Mouse (Mus musculus) lung, embryonic 14.5 days (tissue): ENCODE measurements around the gene Cpsf4l. TPM values are rescaled to one million over a fixed set of nuclear protein-coding genes. Genes with fewer than 3 reads are reported as not detected.

Experiments used
- ATAC-seq: fragments of 200-750 bp; cut with Nextera tagmentation; 2 replicates; pipeline ENCODE4 v1.8.0; 2017; ENCODE audit warnings: mild to moderate bottlenecking, moderate TSS enrichment, moderate library complexity; ENCODE audit not compliant: insufficient read depth
- DNase-seq: peaks from one replicate; pipeline ENCODE4 v3.0.0-alpha.2; 2015
- H3K27ac ChIP-seq: fragments of 300-500 bp; sonication (generic); 2 replicates; pipeline ENCODE4 v1.5.1; 2014; ENCODE audit warnings: low read depth, mild to moderate bottlenecking, moderate library complexity
- H3K27me3 ChIP-seq: fragments of 300-500 bp; sonication (generic); 2 replicates; pipeline ENCODE4 v1.6.1; 2014; ENCODE audit warnings: low read length, control low read depth; ENCODE audit not compliant: insufficient read depth
- H3K36me3 ChIP-seq: fragments of 300-500 bp; sonication (generic); 2 replicates; pipeline ENCODE4 v1.6.1; 2014; ENCODE audit warnings: control low read depth; ENCODE audit not compliant: insufficient read depth
- H3K4me1 ChIP-seq: fragments of 300-500 bp; sonication (generic); 2 replicates; pipeline ENCODE4 v1.6.1; 2014; ENCODE audit warnings: antibody characterized with exemption, control low read depth; ENCODE audit not compliant: insufficient read depth
- H3K4me2 ChIP-seq: fragments of 300-500 bp; sonication (generic); 2 replicates; pipeline ENCODE4 v1.6.1; 2014; ENCODE audit warnings: mild to moderate bottlenecking
- H3K4me3 ChIP-seq: fragments of 300-500 bp; sonication (generic); 2 replicates; pipeline ENCODE4 v1.5.1; 2014; ENCODE audit warnings: low read depth, low read length
- H3K9ac ChIP-seq: fragments of 300-500 bp; sonication (generic); 2 replicates; pipeline ENCODE4 v1.6.1; 2014
- H3K9me3 ChIP-seq: fragments of 300-500 bp; sonication (generic); 2 replicates; pipeline ENCODE4 v1.6.1; 2016; ENCODE audit warnings: low read depth, low read length, control low read depth
- CTCF ChIP-seq: IDR thresholded peaks from 2 replicates; pipeline ENCODE4 v1.5.1; 2016; ENCODE audit warnings: antibody characterized with exemption, low read depth
- WGBS: fragments of 180-500 bp; shearing (Covaris S2); extraction: QIAGEN DNeasy Blood & Tissue Kit; methylation state at CpG from one replicate; pipeline ENCODE4 v1.1.7; 2014; 5-methylcytosine and 5-hydroxymethylcytosine counted together
- polyA plus RNA-seq: library from polyadenylated mRNA; unstranded; fragments of >200 nt; fragmentation: Nextera tagmentation; extraction: Ambion mirVana; gene quantifications from 2 replicates; pipeline ENCODE4 v1.2.1, GENCODE M21; 2014

Gene Cpsf4l
- polyA plus RNA-seq, 1 experiment from 2014 or later, result 0.59 TPM

DNA sequence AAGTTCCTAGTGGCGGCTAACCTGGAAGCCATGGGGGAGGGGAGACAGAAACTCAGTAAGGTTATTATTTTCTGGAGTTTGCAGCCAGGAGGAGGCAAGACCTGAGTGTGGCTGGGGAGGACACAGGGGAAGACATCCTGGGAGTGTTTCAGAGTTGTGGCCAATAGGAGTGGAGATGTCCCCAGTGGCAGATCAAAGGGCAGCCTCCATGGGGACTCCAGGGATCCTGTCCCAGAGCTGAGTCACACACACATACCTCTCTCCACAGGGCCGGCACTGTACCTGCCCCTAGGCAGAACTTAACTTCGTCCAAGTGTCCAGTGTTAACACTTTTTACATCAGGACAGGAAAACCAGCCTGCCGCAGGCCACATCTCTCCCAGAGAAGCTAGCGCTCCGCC lies 25.3 kb upstream of the Cpsf4l start:
- WGBS, result 51% methylated on average over 6 of the region's 6 CpGs
- Histone ChIP-seq H3K27me3 (no peaks in the 10 kb centered on the region), H3K9ac (no peak overlapping the region), H3K9me3 (no peaks in the 10 kb centered on the region), H3K36me3 (peaks cover 31% of the 10 kb centered on the region), H3K4me3 (no peak overlapping the region), H3K27ac (peak overlapping the region; percentile 75; the same call in 1 of the 2 replicates), H3K4me1 (peaks cover 39% of the 10 kb centered on the region), H3K4me2 (no peak overlapping the region)
- no peak for TF ChIP-seq CTCF
- no peak for DNase-seq
- no peak for ATAC-seq

GRCm38 (mm10) chr11:113733631-113734364 lies 24.0 kb upstream of the Cpsf4l start:
- no peak for TF ChIP-seq CTCF
- Histone ChIP-seq H3K4me3 (no peak overlapping the region), H3K4me2 (0 out of 2 replicates have a peak overlapping the region, but pooled peaks have one; percentile 18), H3K9me3 (no peaks in the 10 kb centered on the region), H3K27ac (peak overlapping the region; percentile 75), H3K4me1 (peaks cover 39% of the 10 kb centered on the region), H3K9ac (no peak overlapping the region; the same call in 1 of the 2 replicates), H3K36me3 (peaks cover 41% of the 10 kb centered on the region), H3K27me3 (no peaks in the 10 kb centered on the region)
- WGBS, result 31% methylated on average over 6 of the region's 6 CpGs
- ATAC-seq (peak; percentile 76), DNase-seq (peak; percentile 75)

DNA sequence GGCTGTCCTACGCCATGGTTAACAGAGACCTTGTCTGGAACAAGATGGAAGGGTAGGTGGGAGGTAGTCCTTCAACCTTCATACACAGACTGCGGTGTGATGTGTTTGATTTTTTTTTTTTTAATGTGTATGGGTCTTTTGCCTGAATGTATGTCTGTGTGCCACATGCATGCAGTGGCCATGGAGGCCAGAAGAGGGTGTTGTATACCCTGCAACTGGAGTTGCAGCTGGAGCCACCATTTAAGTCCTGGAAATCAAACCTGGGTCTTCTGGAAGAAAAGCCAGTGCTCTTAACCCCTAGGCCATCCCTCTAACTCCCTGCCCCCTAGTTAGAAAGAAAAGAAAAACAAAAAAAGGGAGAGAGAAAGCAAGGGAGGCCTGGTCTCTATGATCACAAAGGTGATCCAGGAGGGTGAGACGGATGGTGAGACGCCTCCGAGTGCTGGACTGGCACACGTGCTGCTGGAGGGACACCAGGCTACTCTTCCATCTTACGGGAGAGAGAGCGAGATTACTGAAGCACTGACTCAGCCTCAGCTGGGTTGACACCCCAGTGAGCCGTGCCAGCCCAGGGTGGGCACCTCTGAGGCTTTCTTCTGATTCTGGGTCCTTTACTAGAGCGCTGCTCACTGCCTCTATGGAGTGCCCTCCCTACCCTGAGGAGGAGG lies 22.3 kb upstream of the Cpsf4l start:
- Histone ChIP-seq H3K4me2 (no peak overlapping the region), H3K4me3 (no peak overlapping the region), H3K27ac (no peak overlapping the region), H3K4me1 (peaks cover 25% of the 10 kb centered on the region), H3K9ac (no peak overlapping the region), H3K27me3 (no peaks in the 10 kb centered on the region), H3K9me3 (no peaks in the 10 kb centered on the region), H3K36me3 (peaks cover 46% of the 10 kb centered on the region)
- WGBS, result 88% methylated on average over 10 of the region's 10 CpGs
- peak; percentile 22; the same call in 1 of the 2 replicates for TF ChIP-seq CTCF
- ATAC-seq (no peak), DNase-seq (no peak)

DNA sequence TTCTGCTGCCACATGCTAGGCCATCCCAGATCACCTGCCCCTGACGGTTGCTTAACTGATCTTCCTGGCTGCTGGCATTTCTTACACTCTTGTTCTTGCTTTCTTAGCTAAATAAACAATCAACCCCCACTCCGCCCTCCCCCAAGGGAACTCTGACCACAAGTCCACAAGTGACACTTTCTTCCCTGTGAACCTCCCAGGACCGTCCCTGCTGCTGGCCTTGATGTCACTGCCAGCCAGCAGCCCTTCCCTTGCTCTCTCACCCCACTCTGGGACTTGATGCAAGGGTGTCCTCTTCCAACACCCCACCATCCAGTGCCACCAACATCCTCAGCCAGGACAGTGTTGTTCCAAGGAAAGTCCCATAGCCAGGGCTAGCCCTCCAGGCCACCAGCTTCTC lies 21.1 kb upstream of the Cpsf4l start:
- Histone ChIP-seq H3K4me2 (no peak overlapping the region), H3K27me3 (no peaks in the 10 kb centered on the region), H3K4me1 (peaks cover 22% of the 10 kb centered on the region), H3K9ac (no peak overlapping the region), H3K36me3 (peaks cover 53% of the 10 kb centered on the region), H3K4me3 (no peak overlapping the region), H3K9me3 (no peaks in the 10 kb centered on the region), H3K27ac (no peak overlapping the region)
- no peak for DNase-seq
- no peak for ATAC-seq
- 32% methylated on average over 3 of the region's 3 CpGs for WGBS
- no peak for TF ChIP-seq CTCF

DNA sequence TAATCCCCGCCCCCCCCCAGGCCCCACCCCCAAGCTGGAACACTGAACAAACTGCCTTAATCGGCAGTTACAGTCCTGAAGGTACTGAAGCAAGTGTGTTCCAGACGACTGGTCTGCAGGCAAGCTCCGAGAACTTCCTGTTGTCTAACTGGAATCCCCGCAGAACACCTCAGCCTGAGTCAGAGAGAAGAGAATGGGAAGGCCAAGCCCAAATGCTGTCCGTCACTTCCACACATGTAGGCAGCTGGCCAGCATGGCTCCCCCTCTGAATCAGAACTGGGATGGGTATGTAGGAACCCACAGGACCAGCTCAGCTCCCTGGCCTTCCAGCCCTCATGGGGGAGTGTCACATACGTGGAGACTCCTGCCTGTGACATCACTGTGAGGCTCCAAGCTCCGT lies 20.1 kb upstream of the Cpsf4l start:
- Histone ChIP-seq H3K9ac (no peak overlapping the region), H3K27ac (no peak overlapping the region), H3K4me2 (no peak overlapping the region), H3K4me1 (peaks cover 12% of the 10 kb centered on the region), H3K36me3 (peaks cover 58% of the 10 kb centered on the region), H3K9me3 (no peaks in the 10 kb centered on the region), H3K4me3 (no peak overlapping the region), H3K27me3 (no peaks in the 10 kb centered on the region)
- no peak for TF ChIP-seq CTCF
- ATAC-seq (no peak), DNase-seq (no peak)
- WGBS, result 48% methylated on average over 8 of the region's 8 CpGs

- Histone ChIP-seq H3K36me3 (peaks cover 62% of the 10 kb centered on the region), H3K27me3 (no peaks in the 10 kb centered on the region), H3K4me3 (no peak overlapping the region), H3K4me1 (peaks cover 5% of the 10 kb centered on the region), H3K9me3 (no peaks in the 10 kb centered on the region), H3K4me2 (no peak overlapping the region), H3K9ac (no peak overlapping the region), H3K27ac (no peak overlapping the region)
- no peak for DNase-seq
- no peak for TF ChIP-seq CTCF
- ATAC-seq, result no peak
- WGBS, result 78% methylated on average over 21 of the region's 21 CpGs
These were observed 19.4 kb upstream of the Cpsf4l start for GRCm38 (mm10) chr11:113729239-113729638.

DNA sequence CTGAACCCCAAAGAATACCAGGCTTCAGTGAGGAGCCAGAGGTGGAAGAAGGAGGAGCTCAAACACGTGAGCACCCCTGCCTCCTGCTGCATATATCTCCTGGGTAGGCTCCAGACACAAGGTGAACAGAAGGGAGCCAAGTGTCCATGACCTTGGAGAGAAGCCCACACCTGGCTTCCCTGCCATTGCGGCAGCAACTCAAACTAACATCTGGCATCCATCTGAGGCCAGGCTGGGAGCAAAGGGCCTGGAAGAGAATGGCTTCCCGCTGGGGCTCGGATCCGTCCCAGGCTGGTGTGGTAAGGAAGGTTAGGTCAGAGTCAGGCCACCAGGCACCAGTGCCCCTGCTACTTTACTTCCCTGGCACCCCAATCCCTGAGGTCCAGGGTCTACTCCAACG lies 18.2 kb upstream of the Cpsf4l start:
- H3K4me2 ChIP-seq, result no peak overlapping the region
- no peak for TF ChIP-seq CTCF
- ATAC-seq, result no peak
- H3K9me3 ChIP-seq, result no peaks in the 10 kb centered on the region
- DNase-seq, result no peak
- H3K4me3 ChIP-seq, result no peak overlapping the region
- H3K9ac ChIP-seq, result no peak overlapping the region
- H3K36me3 ChIP-seq, result peaks cover 63% of the 10 kb centered on the region
- 55% methylated on average over 6 of the region's 6 CpGs for WGBS
- H3K27me3 ChIP-seq, result no peaks in the 10 kb centered on the region
- peak overlapping the region; percentile 3; the same call in 1 of the 2 replicates for H3K27ac ChIP-seq
- H3K4me1 ChIP-seq, result no peaks in the 10 kb centered on the region; the same call in none of the 2 replicates
